In genomic region chr10:44904520-44904919, GRCm38 (mm10) we compare ENCODE assay signal across 21 mouse cellular contexts.
DNase-seq lines count a peak whose midpoint lies in the region; ATAC-seq and TF ChIP-seq lines count a peak whose summit lies in the region.
"Had no signal": no experiment of that assay in that cellular context is flagged by ENCODE, and none has a peak within 500 bp of the region (broad histone marks: within the 10 kb centered on the region; RNA-seq: fewer than 3 reads in every experiment).

No protein-coding gene starts in this region.

- H3K27ac ChIP-seq in intestine, embryonic 15.5 days: no peak overlapping the region
- no peak overlapping the region; the same call in 1 of the 2 replicates for H3K27ac ChIP-seq in intestine, embryonic 16.5 days (ENCODE audit: low read length)
- no peak overlapping the region for H3K27ac ChIP-seq in intestine, postnatal 0 days (ENCODE audit: low read depth, low read length)
- H3K27ac ChIP-seq in cerebellum, adult 2 months (ENCODE audit: insufficient read depth, low read length): no peak overlapping the region

- no peak overlapping the region for H3K9ac ChIP-seq in intestine, embryonic 15.5 days
- H3K9ac ChIP-seq in intestine, embryonic 16.5 days (ENCODE audit: low read depth, low read length): no peak overlapping the region
- no peak overlapping the region for H3K9ac ChIP-seq in intestine, postnatal 0 days (ENCODE audit: low read depth, low read length)

- no peak for DNase-seq in heart, adult 9 months (ENCODE audit: low spot score in 2 of 2)
- DNase-seq in thymus, postnatal 14 days: no peak
- DNase-seq in cerebellum, adult 2 months: no peak
- DNase-seq: adrenal gland, adult 2 months; adrenal gland, adult 8-10 months; adrenal gland, postnatal 10 days; adrenal gland, postnatal 14 days; adrenal gland, postnatal 25 days; adrenal gland, postnatal 36 days; B cell, adult 2 months; cerebellum, adult 11 months; cerebellum, adult 11-12 months; cerebellum, adult 18-20 months had no signal

- no peaks in the 10 kb centered on the region for H3K4me1 ChIP-seq in intestine, embryonic 15.5 days (replicated peaks)
- no peaks in the 10 kb centered on the region for H3K4me1 ChIP-seq in intestine, embryonic 16.5 days (ENCODE audit: control insufficient read depth, insufficient read depth, low read length)
- no peaks in the 10 kb centered on the region for H3K4me1 ChIP-seq in intestine, postnatal 0 days (replicated peaks; ENCODE audit: control insufficient read depth, insufficient read depth, low read length)
- H3K4me1 ChIP-seq in cerebellum, adult 2 months (ENCODE audit: control insufficient read depth, insufficient read depth, low read length): no peaks in the 10 kb centered on the region

- no peaks in the 10 kb centered on the region for H3K9me3 ChIP-seq in intestine, embryonic 15.5 days
- H3K9me3 ChIP-seq in intestine, embryonic 16.5 days (ENCODE audit: control insufficient read depth, low read length): peaks cover 5% of the 10 kb centered on the region; the same call in 1 of the 2 replicates
- no peaks in the 10 kb centered on the region for H3K9me3 ChIP-seq in intestine, postnatal 0 days (ENCODE audit: control insufficient read depth)
- H3K9me3 ChIP-seq: G1E had no signal

- H3K4me2 ChIP-seq in intestine, embryonic 15.5 days (replicated peaks): no peak overlapping the region
- no peak overlapping the region for H3K4me2 ChIP-seq in intestine, embryonic 16.5 days (ENCODE audit: low read depth, low read length)
- no peak overlapping the region for H3K4me2 ChIP-seq in intestine, postnatal 0 days (replicated peaks; ENCODE audit: low read depth)

- TF ChIP-seq POLR2A in cerebellum, adult 2 months (IDR thresholded peaks at IDR 0.05; ENCODE audit: borderline replicate concordance, insufficient read depth, low read length): no peak

- TF ChIP-seq CTCF in intestine, postnatal 0 days (IDR thresholded peaks at IDR 0.05; ENCODE audit: low read depth): no peak
- no peak for TF ChIP-seq CTCF in cerebellum, adult 2 months (IDR thresholded peaks at IDR 0.05; ENCODE audit: borderline replicate concordance, insufficient read depth, low read depth, low read length)

- no peaks in the 10 kb centered on the region for H3K36me3 ChIP-seq in intestine, embryonic 15.5 days
- no peaks in the 10 kb centered on the region for H3K36me3 ChIP-seq in intestine, embryonic 16.5 days (ENCODE audit: control insufficient read depth, insufficient read depth, low read length)
- H3K36me3 ChIP-seq in intestine, postnatal 0 days (ENCODE audit: control insufficient read depth, insufficient read depth): no peaks in the 10 kb centered on the region
- H3K36me3 ChIP-seq: G1E had no signal

- no peaks in the 10 kb centered on the region for H3K27me3 ChIP-seq in intestine, embryonic 15.5 days (replicated peaks)
- no peaks in the 10 kb centered on the region for H3K27me3 ChIP-seq in intestine, embryonic 16.5 days (replicated peaks; ENCODE audit: control insufficient read depth, insufficient read depth, low read length)
- no peaks in the 10 kb centered on the region for H3K27me3 ChIP-seq in intestine, postnatal 0 days (replicated peaks; ENCODE audit: control insufficient read depth, insufficient read depth, low read length)
- H3K27me3 ChIP-seq in cerebellum, adult 2 months (ENCODE audit: control insufficient read depth, insufficient read depth, low read length): no peaks in the 10 kb centered on the region
- H3K27me3 ChIP-seq: CH12.LX, Patski had no signal

- no peak overlapping the region for H3K4me3 ChIP-seq in intestine, embryonic 15.5 days (replicated peaks)
- no peak overlapping the region for H3K4me3 ChIP-seq in intestine, embryonic 16.5 days (ENCODE audit: low read length)
- no peak overlapping the region for H3K4me3 ChIP-seq in intestine, postnatal 0 days (ENCODE audit: low read depth, low read length)
- H3K4me3 ChIP-seq in cerebellum, adult 2 months (replicated peaks; ENCODE audit: insufficient read depth, low read depth, low read length): no peak overlapping the region

- WGBS in intestine, embryonic 15.5 days: 89% methylated on average over 4 of the region's 4 CpGs
- 93% methylated on average over 4 of the region's 4 CpGs for WGBS in intestine, embryonic 16.5 days
- WGBS in intestine, postnatal 0 days: 65% methylated on average over 4 of the region's 4 CpGs
- WGBS in cerebellum, adult 2 months: 97% methylated on average over 4 of the region's 4 CpGs

- peak; percentile 36; the same call in 1 of the 2 replicates for ATAC-seq in intestine, embryonic 15.5 days
- ATAC-seq in intestine, embryonic 16.5 days: peak; percentile 82
- ATAC-seq in intestine, postnatal 0 days: peak; percentile 83
- ATAC-seq: activated CD4-positive, CD25-positive, alpha-beta regulatory T cell, adult 4 months; CD4-positive, CD25-positive, alpha-beta regulatory T cell, adult 4 months; Patski had no signal
